Mouse (Mus musculus) myocyte (in vitro differentiated cells): ENCODE measurements around the gene Fstl3. TPM values are rescaled to one million over a fixed set of nuclear protein-coding genes. Genes with fewer than 3 reads are reported as not detected.

Source experiments
- H3K27me3 ChIP-seq: one replicate; pipeline ENCODE4 v1.6.1; 2011; ENCODE audit not compliant: control insufficient read depth, insufficient read depth, insufficient read length
- H3K36me3 ChIP-seq: one replicate; pipeline ENCODE4 v1.6.1; 2011; ENCODE audit not compliant: control insufficient read depth, insufficient read depth
- H3K4me2 ChIP-seq: one replicate; pipeline ENCODE4 v1.6.1; 2011; ENCODE audit warnings: low read depth, control low read depth
- H3K4me3 ChIP-seq: one replicate; pipeline ENCODE4 v1.5.1; 2011; ENCODE audit warnings: mild to moderate bottlenecking, control low read depth, moderate library complexity
- H3K79me2 ChIP-seq: one replicate; pipeline ENCODE4 v1.6.1; 2011; ENCODE audit not compliant: control insufficient read depth, insufficient read depth
- H3ac ChIP-seq: one replicate; pipeline ENCODE4 v1.6.1; 2011; ENCODE audit not compliant: control insufficient read depth, insufficient read length
- CEBPB ChIP-seq: IDR thresholded peaks from 2 replicates; pipeline ENCODE4 v1.6.1; 2011; ENCODE audit warnings: mild to moderate bottlenecking, moderate library complexity; ENCODE audit not compliant: poor library complexity, insufficient read depth, severe bottlenecking
- E2F4 ChIP-seq: IDR thresholded peaks from one replicate; pipeline ENCODE4 v1.6.1; 2011; ENCODE audit warnings: mild to moderate bottlenecking, control low read depth, moderate library complexity; ENCODE audit not compliant: insufficient read depth
- MAX ChIP-seq: IDR thresholded peaks from one replicate; pipeline ENCODE4 v1.6.1; 2011; ENCODE audit warnings: low read depth, mild to moderate bottlenecking, control low read depth
- MYOD1 ChIP-seq, 3 experiments: IDR thresholded peaks; one replicate each; pipeline ENCODE4 v1.6.1; 2011; ENCODE audit warnings: control low read depth in 2 of 3, low read depth in 2 of 3, mild to moderate bottlenecking in 2 of 3, moderate library complexity in 1 of 3; ENCODE audit not compliant: insufficient read length in 2 of 3, control insufficient read depth in 1 of 3
- MYOG ChIP-seq, 3 experiments: IDR thresholded peaks; one replicate each; pipeline ENCODE4 v1.6.1; 2011; ENCODE audit warnings: control low read depth in 2 of 3, low read depth in 2 of 3, mild to moderate bottlenecking in 2 of 3; ENCODE audit not compliant: insufficient read length in 2 of 3, control insufficient read depth in 1 of 3, insufficient read depth in 1 of 3
- POLR2A ChIP-seq: IDR thresholded peaks from one replicate; pipeline ENCODE4 v1.6.1; 2011; ENCODE audit warnings: low read depth, mild to moderate bottlenecking, control low read depth, moderate library complexity; ENCODE audit not compliant: insufficient read length
- POLR2AphosphoS2 ChIP-seq: IDR thresholded peaks from one replicate; pipeline ENCODE4 v1.6.1; 2011; ENCODE audit warnings: low read depth, control low read depth; ENCODE audit not compliant: insufficient read length
- REST ChIP-seq: IDR thresholded peaks from one replicate; pipeline ENCODE4 v1.6.1; 2011; ENCODE audit warnings: mild to moderate bottlenecking, control low read depth, moderate library complexity; ENCODE audit not compliant: insufficient read depth, insufficient read length
- SRF ChIP-seq: IDR thresholded peaks from one replicate; pipeline ENCODE4 v1.6.1; 2011; ENCODE audit warnings: low read depth; ENCODE audit not compliant: control insufficient read depth, insufficient read length
- TCF12 ChIP-seq: IDR thresholded peaks from one replicate; pipeline ENCODE4 v1.6.1; 2011; ENCODE audit warnings: mild to moderate bottlenecking, control low read depth; ENCODE audit not compliant: poor library complexity, insufficient read depth, severe bottlenecking
- TCF3 ChIP-seq: IDR thresholded peaks from one replicate; pipeline ENCODE4 v1.6.1; 2011; ENCODE audit warnings: low read depth, control low read depth; ENCODE audit not compliant: insufficient read length
- USF1 ChIP-seq: IDR thresholded peaks from one replicate; pipeline ENCODE4 v1.6.1; 2011; ENCODE audit warnings: low read depth, mild to moderate bottlenecking, control low read depth, moderate library complexity
- polyA plus RNA-seq: library from polyadenylated mRNA; unstranded; fragments of >200 nt; fragmentation: generic; extraction: Trizol; gene quantifications from one replicate; pipeline ENCODE4 v1.2.1, GENCODE M21; 2012; ENCODE audit warnings: missing spikeins

Fstl3 gene
- polyA plus RNA-seq, 1 experiment, result 28.9 TPM

- Histone ChIP-seq H3ac (peak overlapping the region; percentile 34), H3K4me3 (peak overlapping the region; percentile 50), H3K79me2 (peaks cover 14% of the 10 kb centered on the region), H3K27me3 (no peaks in the 10 kb centered on the region), H3K4me2 (peak overlapping the region; percentile 99), H3K36me3 (no peaks in the 10 kb centered on the region)
- no peak for TF ChIP-seq REST
- no peak for TF ChIP-seq E2F4
- TF ChIP-seq MAX, result no peak
- TF ChIP-seq SRF, result no peak
- TF ChIP-seq TCF3, result no peak
- TF ChIP-seq MYOG (IDR thresholded peaks at IDR 0.05; ENCODE audit: control insufficient read depth in 1 of 3, insufficient read depth in 1 of 3, insufficient read length in 2 of 3, low read depth in 2 of 3), result no peak
- no peak for TF ChIP-seq TCF12
- no peak for TF ChIP-seq POLR2AphosphoS2
- TF ChIP-seq POLR2A, result no peak
- TF ChIP-seq USF1, result no peak
- TF ChIP-seq CEBPB, result no peak
- no peak for TF ChIP-seq MYOD1 (IDR thresholded peaks at IDR 0.05; ENCODE audit: control insufficient read depth in 1 of 3, insufficient read length in 2 of 3, low read depth in 2 of 3)
Observed at GRCm38 (mm10) chr10:79793738-79794490, 16.8 kb downstream of the Fstl3 start.

- H3K27me3 ChIP-seq, result no peaks in the 10 kb centered on the region
- H3K4me3 ChIP-seq, result peak overlapping the region; percentile 50
- peaks cover 20% of the 10 kb centered on the region for H3K79me2 ChIP-seq
- H3K4me2 ChIP-seq, result peak overlapping the region; percentile 99
- H3K36me3 ChIP-seq, result no peaks in the 10 kb centered on the region
- H3ac ChIP-seq, result no peak overlapping the region
- peak; percentile 79 for TF ChIP-seq POLR2AphosphoS2
- peak; percentile 75 for TF ChIP-seq POLR2A
- TF ChIP-seq TCF3, result no peak
Observed at GRCm38 (mm10) chr10:79794491-79794931, 17.4 kb downstream of the Fstl3 start.

GRCm38 (mm10) chr10:79795905-79796304 is 18.8 kb downstream of the Fstl3 start:
- Histone ChIP-seq H3K4me2 (no peak overlapping the region), H3K36me3 (no peaks in the 10 kb centered on the region), H3ac (no peak overlapping the region), H3K79me2 (peaks cover 21% of the 10 kb centered on the region), H3K4me3 (no peak overlapping the region), H3K27me3 (no peaks in the 10 kb centered on the region)
- no peak for TF ChIP-seq TCF3
- TF ChIP-seq MYOG (IDR thresholded peaks at IDR 0.05; ENCODE audit: control insufficient read depth in 1 of 3, insufficient read depth in 1 of 3, insufficient read length in 2 of 3, low read depth in 2 of 3), result no peak
- no peak for TF ChIP-seq MAX
- TF ChIP-seq TCF12, result no peak

- TF ChIP-seq TCF3 (no peak), MYOD1 (IDR thresholded peaks at IDR 0.05; ENCODE audit: control insufficient read depth in 1 of 3, insufficient read length in 2 of 3, low read depth in 2 of 3) (peak in 1 of 3 experiments; percentile 18)
- Histone ChIP-seq H3K4me3 (no peak overlapping the region), H3K36me3 (no peaks in the 10 kb centered on the region), H3K27me3 (no peaks in the 10 kb centered on the region), H3K79me2 (peaks cover 21% of the 10 kb centered on the region), H3K4me2 (no peak overlapping the region), H3ac (no peak overlapping the region)
Observed at GRCm38 (mm10) chr10:79797326-79797725, 20.3 kb downstream of the Fstl3 start.

- TF ChIP-seq SRF (no peak), MYOD1 (IDR thresholded peaks at IDR 0.05; ENCODE audit: control insufficient read depth in 1 of 3, insufficient read length in 2 of 3, low read depth in 2 of 3) (no peak), MAX (no peak), MYOG (IDR thresholded peaks at IDR 0.05; ENCODE audit: control insufficient read depth in 1 of 3, insufficient read depth in 1 of 3, insufficient read length in 2 of 3, low read depth in 2 of 3) (no peak), E2F4 (no peak), TCF12 (no peak), POLR2A (no peak), REST (no peak), TCF3 (no peak)
- H3ac ChIP-seq, result no peak overlapping the region
- H3K4me3 ChIP-seq, result no peak overlapping the region
- H3K27me3 ChIP-seq, result no peaks in the 10 kb centered on the region
- H3K79me2 ChIP-seq, result peaks cover 21% of the 10 kb centered on the region
- H3K36me3 ChIP-seq, result no peaks in the 10 kb centered on the region
- H3K4me2 ChIP-seq, result no peak overlapping the region
Observed at GRCm38 (mm10) chr10:79798289-79798928, 21.3 kb downstream of the Fstl3 start.
